Mouse (Mus musculus): ENCODE results near the gene Olfr9.
"Not testable (repeated sequence)": the region's sequence is repeated elsewhere in the genome, so short reads cannot be mapped to it uniquely, and the experiment has no call there.

Olfr9 gene

DNA sequence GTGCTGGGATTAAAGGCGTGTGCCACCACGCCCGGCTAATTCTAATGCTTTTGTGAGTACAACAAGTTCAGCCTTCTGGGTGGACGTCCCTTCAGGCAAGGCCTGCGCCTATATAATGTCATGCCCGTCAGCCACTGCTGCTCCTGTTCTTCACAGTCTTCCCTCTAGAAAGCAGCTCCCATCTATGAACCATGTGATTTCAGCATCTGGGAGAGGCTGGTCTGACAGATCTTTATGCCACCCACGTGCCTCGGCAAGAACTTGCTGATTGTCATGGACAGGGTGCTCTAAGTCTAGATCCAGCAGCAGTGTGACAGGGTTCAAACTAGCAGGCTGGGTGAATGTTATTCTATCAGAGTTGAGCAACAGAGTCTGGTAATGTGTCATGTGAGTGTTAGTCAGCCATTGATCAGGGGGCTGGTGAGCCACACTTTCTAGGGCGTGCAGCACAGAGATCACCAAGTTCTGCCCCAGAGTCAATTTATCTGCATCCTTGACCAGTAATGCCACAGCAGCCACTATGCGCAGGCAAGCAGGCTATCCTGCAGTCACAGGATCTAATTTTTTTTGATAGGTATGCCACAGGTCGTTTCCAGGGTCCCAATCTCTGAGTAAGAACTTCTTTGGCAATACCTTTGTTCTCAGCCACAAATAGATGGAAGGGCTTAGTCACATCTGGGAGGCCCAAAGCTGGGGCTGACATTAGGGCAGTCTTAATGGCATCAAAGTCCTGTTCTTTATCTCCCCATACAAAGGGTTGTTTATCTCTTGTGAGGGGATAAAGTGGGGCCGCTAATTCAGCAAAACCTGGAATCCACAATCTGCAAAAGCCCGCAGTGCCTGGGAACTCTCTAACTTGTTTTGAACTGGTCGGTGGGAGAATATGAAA, 15.0 kb downstream of the Olfr9 start:
- DNase-seq (ENCODE audit: low read depth, low spot score), result no peak

DNA sequence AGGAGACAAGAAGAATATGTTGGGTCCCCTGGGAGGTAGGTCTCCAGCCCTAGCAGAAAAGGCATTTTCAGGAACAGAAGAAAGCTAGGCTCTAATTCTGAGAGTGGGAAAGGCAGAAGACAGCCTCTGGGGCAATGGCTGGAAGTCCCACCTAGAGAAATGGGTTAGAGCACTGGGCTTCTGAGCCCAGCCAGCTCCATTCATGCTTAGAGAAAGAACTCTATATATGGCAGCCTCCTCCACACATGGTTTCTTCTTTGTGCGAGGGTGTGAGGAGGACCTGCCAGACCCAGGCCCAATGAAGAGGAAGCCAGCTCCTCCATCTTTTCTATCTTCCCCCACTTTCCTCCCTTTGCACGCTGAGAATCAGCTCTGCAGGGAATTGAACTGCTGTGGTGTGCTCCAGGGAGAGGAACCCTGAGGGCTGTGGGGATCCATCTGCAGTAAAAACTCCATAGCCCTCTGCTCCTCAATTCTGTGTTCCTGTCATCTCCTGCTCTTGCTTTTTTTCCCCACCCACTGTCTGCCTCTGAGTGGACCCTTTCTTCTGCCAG, 21.1 kb downstream of the Olfr9 start, which contains the start of gene Olfr763:
Olfr763 (plus strand) TSS at position 504 of the 554 bp plus-strand sequence.
- DNase-seq (ENCODE audit: low read depth, low spot score), result no peak

DNA sequence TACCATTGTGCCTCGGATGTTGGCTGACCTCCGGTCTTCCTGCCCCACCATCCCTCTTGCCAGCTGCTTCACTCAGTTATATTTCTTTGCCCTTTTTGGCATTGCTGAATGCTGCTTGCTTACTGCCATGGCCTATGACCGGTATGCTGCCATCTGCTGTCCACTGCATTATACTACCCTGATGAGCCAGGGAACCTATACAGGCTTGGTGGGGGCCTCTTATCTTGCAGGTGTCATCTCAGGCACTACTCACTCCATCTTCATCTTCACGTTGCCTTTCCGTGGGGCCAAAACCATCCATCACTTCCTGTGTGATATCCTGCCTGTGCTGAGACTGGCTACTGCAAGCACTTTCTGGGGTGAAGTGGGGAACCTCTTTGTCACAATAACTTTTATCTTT, 22.3 kb downstream of the Olfr9 start:
- DNase-seq (ENCODE audit: low read depth, low spot score), result not testable (repeated sequence)

DNA sequence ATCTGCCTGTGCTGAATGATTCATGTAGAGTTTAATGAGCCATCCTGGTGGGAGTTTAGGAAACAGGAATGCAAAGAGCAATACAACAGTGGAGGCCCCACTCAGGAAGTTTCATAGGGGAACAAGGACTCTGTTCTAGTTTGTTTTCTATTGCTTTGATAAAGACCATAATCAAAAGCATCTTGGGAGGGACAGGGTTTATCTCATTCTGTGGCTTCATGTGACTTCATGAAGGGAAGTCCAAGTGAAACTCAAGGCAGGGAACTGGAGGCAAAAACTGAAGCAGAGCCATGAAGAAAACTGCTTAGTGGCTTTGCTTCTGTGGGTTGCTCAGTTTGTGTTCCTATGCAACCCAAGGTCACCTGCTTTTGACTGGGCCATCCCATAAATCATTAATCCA, 25.2 kb downstream of the Olfr9 start:
- DNase-seq (ENCODE audit: low read depth, low spot score), result no peak

DNA sequence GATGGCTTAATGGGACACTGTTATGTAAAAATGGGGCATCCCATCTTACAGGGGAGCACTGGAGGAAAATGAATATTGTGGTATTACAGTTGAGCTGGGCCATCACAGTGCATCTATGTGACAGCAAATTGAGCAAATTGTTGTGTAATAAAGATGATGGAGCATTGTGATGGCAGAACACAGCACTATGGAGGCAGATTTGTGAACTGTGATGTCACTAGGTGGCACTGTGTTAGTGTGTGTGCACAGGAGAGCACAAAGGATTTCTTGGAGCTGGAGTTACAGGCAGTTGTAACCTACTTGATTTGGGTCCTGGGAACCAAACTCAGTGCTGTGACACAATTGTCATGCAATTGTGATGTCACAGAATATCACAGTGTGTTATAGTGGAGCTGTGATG, 34.1 kb downstream of the Olfr9 start:
- no peak for DNase-seq (ENCODE audit: low read depth, low spot score)

DNA sequence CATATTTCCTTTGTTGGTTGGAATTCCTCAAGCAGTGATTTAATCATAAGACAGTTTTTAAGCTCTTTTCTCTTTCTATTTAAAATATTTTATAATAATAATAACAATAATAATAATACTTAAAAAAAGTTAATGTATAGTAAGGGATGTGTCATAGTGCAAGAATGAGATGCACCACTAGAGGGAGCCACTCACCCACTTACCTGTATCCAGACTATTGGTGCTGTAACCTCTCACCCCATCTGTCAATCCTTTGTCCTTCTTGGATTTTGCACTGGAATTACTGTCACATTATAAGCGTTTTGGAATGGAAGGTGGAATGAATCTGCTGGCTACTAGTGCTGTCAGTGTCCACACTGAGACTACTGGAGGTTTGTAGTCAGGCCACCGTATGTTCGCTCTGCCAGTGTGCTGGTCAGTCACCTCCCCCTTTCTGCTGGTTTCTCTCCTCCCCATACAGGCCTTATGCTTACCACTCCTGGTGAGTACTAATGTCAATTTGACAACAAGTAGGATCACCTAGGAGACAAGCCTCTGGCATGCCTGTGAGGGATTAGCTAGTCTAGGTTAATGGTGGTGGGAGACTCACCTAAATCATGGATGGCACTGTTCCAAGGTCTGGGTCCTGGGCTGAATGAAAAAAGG, 36.9 kb downstream of the Olfr9 start:
- peak; percentile 59 for DNase-seq (ENCODE audit: low read depth, low spot score)

DNA sequence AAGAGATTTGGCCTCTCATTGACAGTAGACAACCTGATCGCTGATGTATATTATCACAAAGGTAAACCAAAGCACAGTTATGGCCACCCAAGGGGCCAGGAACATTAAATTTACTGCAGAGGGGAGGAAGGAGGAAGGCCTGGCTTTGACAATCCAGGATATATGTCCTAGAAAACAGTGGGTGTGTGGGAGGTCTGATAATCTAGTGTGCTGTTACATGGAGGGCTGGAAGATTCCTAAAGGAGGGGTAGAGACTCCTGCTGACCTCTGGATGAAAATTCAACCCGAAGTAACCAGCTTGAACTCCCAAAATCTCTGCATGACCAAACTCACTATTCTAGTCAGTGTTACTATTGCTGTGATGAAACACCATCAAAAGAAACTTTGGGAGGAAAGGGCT, 39.1 kb downstream of the Olfr9 start:
- no peak for DNase-seq (ENCODE audit: low read depth, low spot score)

DNA sequence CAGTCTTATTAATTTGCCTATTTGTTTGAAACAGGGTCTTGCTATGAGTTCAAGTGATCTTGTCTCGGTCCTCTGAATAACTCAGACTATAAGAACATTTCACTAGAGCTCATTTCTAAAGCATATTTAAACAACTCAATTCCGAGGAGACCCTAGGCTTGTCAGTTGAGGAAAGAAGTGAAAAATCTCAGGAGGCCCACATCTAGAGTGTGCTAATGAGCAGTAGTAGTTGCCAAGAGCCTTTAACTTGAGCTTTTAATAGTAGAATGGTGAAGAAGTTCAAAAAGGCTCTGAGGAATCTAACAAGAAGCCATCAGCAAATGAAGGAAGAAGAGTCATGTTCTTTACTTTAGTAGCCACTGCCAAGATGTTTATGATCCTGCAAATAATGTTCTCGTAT, 50.6 kb downstream of the Olfr9 start, which contains the start of gene Olfr764-ps1:
Olfr764-ps1 (minus strand) TSS at position 101 of the 400 bp plus-strand sequence.
- no peak for DNase-seq (ENCODE audit: low read depth, low spot score)

Measured in CD4-positive, CD25-positive, alpha-beta regulatory T cell, adult 2 months (primary cell).